Mouse (Mus musculus) embryonic facial prominence, embryonic 13.5 days (tissue): ENCODE measurements at regions not wholly inside any gene's neighbourhood (a gene's known extent, or its start where the extent isn't known, plus 50 kb on each side); places are given as distances from the start of the nearest gene placed in this dataset.

ENCODE experiments used
- ATAC-seq: fragments of 200-750 bp; cut with Nextera tagmentation; 2 replicates; pipeline ENCODE4 v1.8.0; 2017; ENCODE audit warnings: low read depth; ENCODE audit not compliant: insufficient number of reproducible peaks, insufficient read depth, low FRiP score, low TSS enrichment
- H3K27ac ChIP-seq: fragments of 300-500 bp; sonication (generic); 2 replicates; pipeline ENCODE4 v1.5.1; 2015; ENCODE audit warnings: moderate library complexity, mild to moderate bottlenecking, inconsistent platforms
- H3K27me3 ChIP-seq: fragments of 300-500 bp; sonication (generic); 2 replicates; pipeline ENCODE4 v1.6.1; 2015; ENCODE audit warnings: mild to moderate bottlenecking, inconsistent platforms
- H3K36me3 ChIP-seq: fragments of 300-500 bp; sonication (generic); 2 replicates; pipeline ENCODE4 v1.6.1; 2015; ENCODE audit warnings: mild to moderate bottlenecking, inconsistent platforms
- H3K4me1 ChIP-seq: fragments of 300-500 bp; sonication (generic); 2 replicates; pipeline ENCODE4 v1.6.1; 2015; ENCODE audit warnings: inconsistent platforms
- H3K4me2 ChIP-seq: fragments of 300-500 bp; sonication (generic); 2 replicates; pipeline ENCODE4 v1.6.1; 2015; ENCODE audit warnings: moderate library complexity, mild to moderate bottlenecking, inconsistent platforms
- H3K4me3 ChIP-seq: fragments of 300-500 bp; sonication (generic); 2 replicates; pipeline ENCODE4 v1.5.1; 2015; ENCODE audit warnings: mild to moderate bottlenecking, inconsistent platforms
- H3K9ac ChIP-seq: fragments of 300-500 bp; sonication (generic); 2 replicates; pipeline ENCODE4 v1.6.1; 2015; ENCODE audit warnings: mild to moderate bottlenecking, inconsistent platforms
- H3K9me3 ChIP-seq: fragments of 300-500 bp; sonication (generic); 2 replicates; pipeline ENCODE4 v1.6.1; 2016; ENCODE audit warnings: inconsistent platforms
- WGBS: fragments of 180-500 bp; shearing (Covaris S2); methylation state at CpG from one replicate; pipeline ENCODE4 v1.1.7; 2015; ENCODE audit warnings: mixed read lengths; 5-methylcytosine and 5-hydroxymethylcytosine counted together

GRCm38 (mm10) chr10:98212876-98213587 is 486.5 kb upstream of the C030005K15Rik start:
- no peaks in the 10 kb centered on the region for H3K9me3 ChIP-seq
- WGBS = 65% methylated on average over 7 of the region's 7 CpGs
- no peak overlapping the region for H3K27ac ChIP-seq
- H3K9ac ChIP-seq = no peak overlapping the region
- no peak overlapping the region for H3K4me3 ChIP-seq
- ATAC-seq = no peak
- H3K4me1 ChIP-seq = no peaks in the 10 kb centered on the region
- no peaks in the 10 kb centered on the region for H3K36me3 ChIP-seq
- no peaks in the 10 kb centered on the region for H3K27me3 ChIP-seq
- no peak overlapping the region for H3K4me2 ChIP-seq

GRCm38 (mm10) chr10:98231017-98231416 is 504.5 kb upstream of the C030005K15Rik start:
- no peak overlapping the region for H3K9ac ChIP-seq
- no peak for ATAC-seq
- WGBS = 87% methylated on average over 5 of the region's 5 CpGs
- no peaks in the 10 kb centered on the region; the same call in 1 of the 2 replicates for H3K4me1 ChIP-seq
- no peaks in the 10 kb centered on the region for H3K36me3 ChIP-seq
- no peak overlapping the region for H3K4me2 ChIP-seq
- no peaks in the 10 kb centered on the region for H3K9me3 ChIP-seq
- no peaks in the 10 kb centered on the region for H3K27me3 ChIP-seq
- no peak overlapping the region for H3K27ac ChIP-seq
- no peak overlapping the region for H3K4me3 ChIP-seq

GRCm38 (mm10) chr10:98231705-98232235 is 505.2 kb upstream of the C030005K15Rik start:
- ATAC-seq = no peak
- no peaks in the 10 kb centered on the region for H3K27me3 ChIP-seq
- no peaks in the 10 kb centered on the region; the same call in 1 of the 2 replicates for H3K4me1 ChIP-seq
- H3K27ac ChIP-seq = no peak overlapping the region
- no peaks in the 10 kb centered on the region for H3K9me3 ChIP-seq
- H3K4me2 ChIP-seq = no peak overlapping the region
- no peak overlapping the region for H3K9ac ChIP-seq
- H3K4me3 ChIP-seq = no peak overlapping the region
- H3K36me3 ChIP-seq = no peaks in the 10 kb centered on the region
- WGBS = 19% methylated on average over 4 of the region's 4 CpGs

- 94% methylated on average over 1 of the region's 1 CpGs for WGBS
- Histone ChIP-seq H3K4me1 (no peaks in the 10 kb centered on the region), H3K36me3 (no peaks in the 10 kb centered on the region), H3K9me3 (no peaks in the 10 kb centered on the region), H3K4me2 (no peak overlapping the region), H3K27me3 (no peaks in the 10 kb centered on the region), H3K9ac (no peak overlapping the region), H3K27ac (no peak overlapping the region), H3K4me3 (no peak overlapping the region)
- ATAC-seq = no peak
These were observed 521.8 kb upstream of the C030005K15Rik start for GRCm38 (mm10) chr10:98248311-98248710.

GRCm38 (mm10) chr10:98257980-98258707 is 531.6 kb upstream of the C030005K15Rik start:
- no peak overlapping the region for H3K9ac ChIP-seq
- H3K4me1 ChIP-seq = no peaks in the 10 kb centered on the region
- no peak overlapping the region for H3K27ac ChIP-seq
- H3K36me3 ChIP-seq = no peaks in the 10 kb centered on the region
- H3K27me3 ChIP-seq = no peaks in the 10 kb centered on the region
- H3K4me3 ChIP-seq = no peak overlapping the region
- ATAC-seq = no peak
- H3K9me3 ChIP-seq = no peaks in the 10 kb centered on the region
- 81% methylated on average over 4 of the region's 4 CpGs for WGBS
- H3K4me2 ChIP-seq = no peak overlapping the region

- H3K27me3 ChIP-seq = no peaks in the 10 kb centered on the region
- 46% methylated on average over 4 of the region's 4 CpGs for WGBS
- no peak overlapping the region for H3K4me3 ChIP-seq
- no peaks in the 10 kb centered on the region for H3K36me3 ChIP-seq
- no peak overlapping the region for H3K4me2 ChIP-seq
- no peak overlapping the region for H3K9ac ChIP-seq
- no peaks in the 10 kb centered on the region for H3K4me1 ChIP-seq
- H3K27ac ChIP-seq = no peak overlapping the region
- no peak for ATAC-seq
- H3K9me3 ChIP-seq = no peaks in the 10 kb centered on the region
These were observed 532.7 kb upstream of the C030005K15Rik start for GRCm38 (mm10) chr10:98259283-98259682.

- WGBS = 92% methylated on average over 3 of the region's 3 CpGs
- H3K27ac ChIP-seq = no peak overlapping the region
- H3K4me2 ChIP-seq = no peak overlapping the region
- H3K9ac ChIP-seq = no peak overlapping the region
- no peak for ATAC-seq
- H3K27me3 ChIP-seq = no peaks in the 10 kb centered on the region
- H3K4me1 ChIP-seq = no peaks in the 10 kb centered on the region
- no peaks in the 10 kb centered on the region for H3K36me3 ChIP-seq
- H3K4me3 ChIP-seq = no peak overlapping the region
- H3K9me3 ChIP-seq = no peaks in the 10 kb centered on the region
These were observed 542.0 kb upstream of the C030005K15Rik start for GRCm38 (mm10) chr10:98268511-98268910.

GRCm38 (mm10) chr10:98291617-98292016 is 565.1 kb upstream of the C030005K15Rik start:
- H3K4me1 ChIP-seq = no peaks in the 10 kb centered on the region
- ATAC-seq = no peak
- H3K36me3 ChIP-seq = no peaks in the 10 kb centered on the region
- no peaks in the 10 kb centered on the region for H3K27me3 ChIP-seq
- no peaks in the 10 kb centered on the region for H3K9me3 ChIP-seq
- WGBS = 63% methylated on average over 4 of the region's 4 CpGs
- no peak overlapping the region for H3K4me2 ChIP-seq
- no peak overlapping the region for H3K9ac ChIP-seq
- no peak overlapping the region for H3K4me3 ChIP-seq
- H3K27ac ChIP-seq = no peak overlapping the region

GRCm38 (mm10) chr10:98292140-98292539 is 565.6 kb upstream of the C030005K15Rik start:
- no peak overlapping the region for H3K4me3 ChIP-seq
- ATAC-seq = no peak
- H3K4me1 ChIP-seq = no peaks in the 10 kb centered on the region
- H3K27ac ChIP-seq = no peak overlapping the region
- H3K27me3 ChIP-seq = no peaks in the 10 kb centered on the region
- no peak overlapping the region for H3K4me2 ChIP-seq
- WGBS = 59% methylated on average over 2 of the region's 2 CpGs
- no peaks in the 10 kb centered on the region for H3K36me3 ChIP-seq
- H3K9me3 ChIP-seq = no peaks in the 10 kb centered on the region
- H3K9ac ChIP-seq = no peak overlapping the region

GRCm38 (mm10) chr10:98305667-98306066 is 579.1 kb upstream of the C030005K15Rik start:
- no peaks in the 10 kb centered on the region for H3K36me3 ChIP-seq

GRCm38 (mm10) chr10:98309667-98310066 is 583.1 kb upstream of the C030005K15Rik start:
- Histone ChIP-seq H3K4me3 (no peak overlapping the region), H3K4me2 (no peak overlapping the region), H3K36me3 (no peaks in the 10 kb centered on the region), H3K9ac (no peak overlapping the region), H3K27me3 (no peaks in the 10 kb centered on the region), H3K9me3 (no peaks in the 10 kb centered on the region), H3K27ac (no peak overlapping the region), H3K4me1 (no peaks in the 10 kb centered on the region)
- no peak for ATAC-seq
- 67% methylated on average over 3 of the region's 3 CpGs for WGBS

More at GRCm38 (mm10) chr10:98305667-98306066, 579.1 kb upstream of the C030005K15Rik start:
- H3K4me3 ChIP-seq = no peak overlapping the region
- no peak overlapping the region for H3K9ac ChIP-seq
- ATAC-seq = no peak
- no peak overlapping the region for H3K27ac ChIP-seq
- no peaks in the 10 kb centered on the region for H3K9me3 ChIP-seq
- no peaks in the 10 kb centered on the region for H3K27me3 ChIP-seq
- 88% methylated on average over 1 of the region's 1 CpGs for WGBS
- H3K4me2 ChIP-seq = no peak overlapping the region
- no peaks in the 10 kb centered on the region for H3K4me1 ChIP-seq

- H3K4me1 ChIP-seq = no peaks in the 10 kb centered on the region
- no peak overlapping the region for H3K4me2 ChIP-seq
- no peaks in the 10 kb centered on the region for H3K36me3 ChIP-seq
- no peak overlapping the region for H3K4me3 ChIP-seq
- no peaks in the 10 kb centered on the region for H3K9me3 ChIP-seq
- no peaks in the 10 kb centered on the region for H3K27me3 ChIP-seq
- no peak overlapping the region for H3K27ac ChIP-seq
- no peak for ATAC-seq
- no peak overlapping the region for H3K9ac ChIP-seq
These were observed 584.8 kb upstream of the C030005K15Rik start for GRCm38 (mm10) chr10:98311403-98311802.
